Mouse (Mus musculus) stomach, postnatal 0 days (tissue): ENCODE data around the gene Dync1li1.

Source experiments
- CTCF ChIP-seq: IDR thresholded peaks from 2 replicates; pipeline ENCODE4 v1.5.1; 2016; ENCODE audit warnings: antibody characterized with exemption, low read depth, mild to moderate bottlenecking, moderate library complexity
- EP300 ChIP-seq: optimal IDR thresholded peaks from 2 replicates; pipeline ENCODE3; 2016; ENCODE audit warnings: antibody characterized with exemption

DNA sequence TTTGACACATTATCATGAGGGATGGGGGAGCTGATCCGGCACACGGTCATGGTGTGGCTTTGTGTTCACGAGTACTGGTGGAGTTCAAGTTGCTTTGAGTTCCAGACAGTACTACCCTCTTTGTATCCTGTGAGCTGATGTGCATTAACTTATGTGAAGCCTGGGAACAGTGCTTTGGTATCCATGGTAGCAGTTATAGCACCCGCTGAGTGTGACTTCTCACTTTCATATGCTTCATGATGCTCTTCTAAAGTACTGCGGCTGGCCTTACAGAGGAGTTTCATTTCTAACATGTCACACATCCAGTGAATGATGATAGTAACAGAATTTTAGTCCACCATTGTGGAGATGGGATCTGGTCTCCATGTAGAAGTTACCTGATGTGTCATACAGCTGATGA, 9.3 kb downstream of the Dync1li1 start:
- no peak for TF ChIP-seq CTCF
- no peak for TF ChIP-seq EP300
